Mouse (Mus musculus) erythroid progenitor cell, adult 5-6 weeks (primary cell): ENCODE results near the gene Ank3. TPM values are rescaled to one million over a fixed set of nuclear protein-coding genes. Genes with fewer than 3 reads are reported as not detected.

ENCODE experiments used
- ATAC-seq: replicated peaks from 2 replicates; pipeline ENCODE4 v1.8.0; 2016; ENCODE audit warnings: moderate number of reproducible peaks, mild to moderate bottlenecking, moderate TSS enrichment, inconsistent platforms; ENCODE audit not compliant: poor library complexity, low FRiP score, severe bottlenecking
- total RNA-seq, 2 experiments: library from RNA; stranded (forward) in 1 of 2; stranded (reverse) in 1 of 2; fragments of 150-400 nt in 1 of 2; fragments of 186-747, 209-891 nt in 1 of 2; gene quantifications; 2 replicates each; pipeline versions ENCODE4 v1.2.3 to v1.2.4; 2015 to 2017; ENCODE audit warnings: low replicate concordance in 2 of 2

The Ank3 gene
- total RNA-seq, 2 experiments from 2014 or later, result not detected

GRCm38 (mm10) chr10:69930503-69930902 is 531.9 kb downstream of the Ank3 start:
- no peak for ATAC-seq

GRCm38 (mm10) chr10:69936443-69937067 is 538.0 kb downstream of the Ank3 start:
- ATAC-seq, result no peak

- no peak for ATAC-seq
These were observed 538.8 kb downstream of the Ank3 start for GRCm38 (mm10) chr10:69937291-69937921.

- ATAC-seq, result no peak
These were observed 540.6 kb downstream of the Ank3 start for GRCm38 (mm10) chr10:69939144-69939543.

- no peak for ATAC-seq
These were observed 541.4 kb downstream of the Ank3 start for GRCm38 (mm10) chr10:69939966-69940365.

GRCm38 (mm10) chr10:69941001-69941400 is 542.4 kb downstream of the Ank3 start:
- ATAC-seq, result no peak

GRCm38 (mm10) chr10:69944845-69945244 is 546.3 kb downstream of the Ank3 start:
- no peak for ATAC-seq

GRCm38 (mm10) chr10:69945870-69946269 is 547.3 kb downstream of the Ank3 start:
- no peak for ATAC-seq

- no peak for ATAC-seq
These were observed 547.7 kb downstream of the Ank3 start for GRCm38 (mm10) chr10:69946271-69946670.

GRCm38 (mm10) chr10:69947093-69947492 is 548.5 kb downstream of the Ank3 start:
- no peak for ATAC-seq

GRCm38 (mm10) chr10:69950236-69950918 is 551.8 kb downstream of the Ank3 start:
- no peak for ATAC-seq

GRCm38 (mm10) chr10:69950919-69951236 is 552.3 kb downstream of the Ank3 start:
- ATAC-seq, result no peak

GRCm38 (mm10) chr10:69951426-69951825 is 552.9 kb downstream of the Ank3 start:
- ATAC-seq, result no peak

GRCm38 (mm10) chr10:69952316-69952715 is 553.7 kb downstream of the Ank3 start:
- ATAC-seq, result no peak

GRCm38 (mm10) chr10:69954657-69955267 is 556.2 kb downstream of the Ank3 start:
- ATAC-seq, result no peak

- ATAC-seq, result no peak
These were observed 563.7 kb downstream of the Ank3 start for GRCm38 (mm10) chr10:69962226-69962625.

- no peak for ATAC-seq
These were observed 564.4 kb downstream of the Ank3 start for GRCm38 (mm10) chr10:69962976-69963375.

- 0 out of 2 replicates have a peak, but pooled peaks have one; percentile 46 for ATAC-seq
These were observed 566.0 kb downstream of the Ank3 start for GRCm38 (mm10) chr10:69964611-69965010.

GRCm38 (mm10) chr10:69965085-69965484 is 566.5 kb downstream of the Ank3 start:
- ATAC-seq, result no peak

- ATAC-seq, result no peak
These were observed 569.4 kb downstream of the Ank3 start for GRCm38 (mm10) chr10:69967994-69968393.

- ATAC-seq, result no peak
These were observed 581.1 kb downstream of the Ank3 start for GRCm38 (mm10) chr10:69979636-69980035.
